Mouse (Mus musculus) urinary bladder, postnatal 25 days (tissue): ENCODE data around the gene Crygs.
"Not testable (repeated sequence)": the region's sequence is repeated elsewhere in the genome, so short reads cannot be mapped to it uniquely, and the experiment has no call there.

Experiments
- DNase-seq: peaks from one replicate; pipeline ENCODE4 v3.0.0; 2022; ENCODE audit warnings: low spot score

Crygs gene

GRCm38 (mm10) chr16:22789908-22790367, 21.4 kb downstream of the Crygs start:
- DNase-seq, result no peak

DNA sequence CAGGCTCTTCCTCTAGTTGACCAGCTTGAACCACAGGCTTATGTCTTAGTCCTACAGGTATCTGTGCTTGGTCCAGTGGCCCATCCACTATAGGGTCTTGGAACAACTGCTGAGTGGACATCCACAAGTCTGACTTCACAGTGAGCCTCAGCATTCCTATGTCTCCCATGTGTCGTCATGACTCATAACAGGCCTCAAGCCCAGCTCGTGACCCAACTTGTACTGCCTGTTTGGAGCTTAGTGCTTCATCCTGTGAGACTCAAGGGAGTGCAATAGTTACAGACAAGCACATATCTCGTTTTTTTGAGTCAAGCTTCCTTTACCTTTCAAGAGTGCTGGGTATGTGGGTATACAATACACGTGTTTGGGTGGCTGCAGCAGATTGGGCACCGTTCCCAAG, 28.7 kb downstream of the Crygs start:
- no peak for DNase-seq

DNA sequence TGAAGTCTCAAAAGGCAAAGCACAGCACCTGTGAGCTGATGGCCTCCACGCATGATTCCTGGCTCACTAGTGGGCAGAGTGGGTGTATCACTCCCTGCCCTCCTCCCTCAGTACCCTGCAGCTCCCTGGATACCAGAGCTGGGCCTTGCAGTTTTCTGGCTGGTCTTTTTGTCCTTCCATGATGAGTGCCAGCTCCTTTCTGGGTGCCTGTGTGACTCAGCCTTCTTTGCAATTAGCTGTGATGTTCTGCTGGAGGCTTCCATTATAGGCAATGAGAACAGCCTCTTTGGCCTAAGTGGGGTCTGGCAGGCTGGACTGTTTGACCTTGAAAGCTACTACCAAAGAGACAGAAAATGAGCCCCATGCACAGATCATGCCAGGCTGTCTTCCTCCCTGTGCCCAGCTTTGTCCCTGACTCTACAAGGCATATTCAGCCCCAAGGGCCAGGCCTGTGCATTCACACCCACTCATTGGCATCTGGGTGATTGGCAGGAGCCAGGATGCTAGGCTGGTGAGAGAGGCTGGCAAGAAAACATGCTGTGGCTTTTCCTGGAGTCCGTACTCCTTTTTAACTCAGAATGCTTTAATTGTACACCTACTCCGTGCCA, 32.0 kb downstream of the Crygs start:
- DNase-seq, result no peak

DNA sequence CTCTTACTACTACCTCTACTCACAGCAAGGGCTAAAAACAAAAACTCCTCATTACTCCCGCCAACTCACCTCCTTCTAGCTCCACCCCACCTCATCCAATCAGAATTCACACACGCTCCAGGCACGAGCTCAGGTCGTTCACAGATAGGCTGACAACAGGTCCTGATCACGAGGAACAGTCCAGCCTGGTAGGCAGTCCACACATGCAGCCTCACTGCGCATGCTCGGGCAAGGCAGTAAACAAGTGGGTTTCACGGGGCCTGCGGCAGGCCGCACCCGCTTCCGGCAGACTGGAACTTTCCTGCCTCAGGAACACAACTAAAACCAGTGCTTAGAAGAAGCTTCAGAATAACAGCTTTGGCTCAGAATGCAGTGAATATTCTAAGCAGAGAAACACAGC, 33.1 kb downstream of the Crygs start:
- not testable (repeated sequence) for DNase-seq

- DNase-seq, result no peak
These were observed 35.8 kb downstream of the Crygs start for GRCm38 (mm10) chr16:22775471-22775985.

DNA sequence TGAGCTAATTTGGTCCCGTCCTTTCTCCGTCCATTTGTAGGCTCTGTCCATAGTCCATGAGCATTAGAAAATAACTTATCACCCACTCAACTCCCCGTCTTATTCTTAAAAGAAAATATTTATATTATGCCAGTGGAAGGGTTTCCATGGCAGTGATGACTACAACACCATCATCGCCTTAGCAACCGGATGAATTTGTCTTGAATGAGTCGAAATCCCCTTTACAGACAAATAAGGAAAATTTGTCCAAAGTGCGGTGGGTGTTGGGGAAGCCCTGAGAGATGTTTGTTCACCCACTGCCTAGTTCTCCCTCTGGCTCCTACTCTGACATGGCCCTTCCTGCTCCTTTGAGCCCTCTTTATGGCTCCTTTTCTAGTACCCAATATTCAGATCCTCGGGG, 42.7 kb downstream of the Crygs start:
- no peak for DNase-seq

GRCm38 (mm10) chr16:22767405-22767804, 44.0 kb downstream of the Crygs start:
- DNase-seq, result no peak

DNA sequence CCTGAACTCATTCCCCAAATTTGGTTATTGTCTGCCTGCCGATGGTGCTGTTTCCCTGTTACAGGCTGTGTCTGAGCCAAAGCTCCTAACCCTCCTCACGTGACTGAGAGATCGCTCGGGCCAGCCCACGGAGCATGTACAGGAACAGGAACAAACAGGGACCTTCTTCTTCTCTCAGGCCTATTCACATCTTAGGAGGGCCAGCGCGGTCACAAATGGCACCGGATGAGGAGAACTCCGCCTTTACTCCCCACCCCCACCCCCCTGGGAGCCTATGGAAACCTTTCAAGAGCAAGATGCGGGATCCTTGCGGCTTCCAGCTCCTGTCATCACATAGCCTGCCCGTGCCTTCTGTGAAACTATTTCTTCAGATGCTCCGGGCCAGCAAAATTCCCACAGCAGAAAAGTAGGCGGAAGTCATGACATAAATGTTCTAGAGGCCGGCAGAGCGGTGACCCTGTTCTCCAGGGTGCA, 44.6 kb downstream of the Crygs start:
- DNase-seq, result no peak

DNA sequence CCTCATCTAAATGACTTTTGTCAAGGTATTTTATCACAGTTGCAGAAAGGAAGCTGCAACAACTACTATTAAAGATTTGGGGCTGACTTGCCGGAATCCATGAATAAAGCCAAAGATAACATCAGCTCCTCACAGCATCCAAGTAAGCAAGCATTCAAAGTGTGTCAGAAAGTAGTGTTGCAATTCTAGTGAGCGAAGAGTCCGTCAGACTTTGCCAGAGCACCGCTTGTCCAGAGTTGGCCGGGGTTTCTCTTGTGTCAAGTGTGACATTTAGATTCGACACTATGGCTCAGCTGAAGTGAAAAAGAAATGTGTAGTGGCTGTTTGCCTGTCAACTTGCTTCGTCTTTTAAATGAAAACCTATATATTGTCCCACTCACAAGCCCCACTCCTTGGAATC, 45.8 kb downstream of the Crygs start:
- no peak for DNase-seq
